Mouse (Mus musculus): ENCODE results near the gene Plekhh2. TPM values are rescaled to one million over a fixed set of nuclear protein-coding genes. Genes with fewer than 3 reads are reported as not detected.

Gene Plekhh2
- total and polyA plus RNA-seq, 3 experiments = 0.04 TPM; not detected in 2

- TF ChIP-seq ETS1 (IDR thresholded peaks at IDR 0.05; ENCODE audit: low read depth, low read length) = peak; percentile 51; the same call in 1 of the 2 replicates
- no peak for TF ChIP-seq MAX (IDR thresholded peaks at IDR 0.05; ENCODE audit: low read length)
- no peak for TF ChIP-seq POLR2A (IDR thresholded peaks at IDR 0.05; ENCODE audit: control insufficient read depth in 1 of 2, insufficient read depth in 1 of 2, low read depth in 1 of 2, low read length in 2 of 2, poor library complexity in 1 of 2)
- TF ChIP-seq EP300 (IDR thresholded peaks at IDR 0.05; ENCODE audit: low read depth in 1 of 2, low read length in 2 of 2) = peak; percentile 84 to 86
- TF ChIP-seq ZMIZ1 (IDR thresholded peaks at IDR 0.05; ENCODE audit: low read depth, low read length) = no peak
- TF ChIP-seq UBTF (IDR thresholded peaks at IDR 0.05; ENCODE audit: borderline replicate concordance, insufficient read depth, low read depth, low read length) = no peak
- no peak for TF ChIP-seq MXI1 (IDR thresholded peaks at IDR 0.05; ENCODE audit: low read depth, low read length)
- peak; percentile 43; the same call in 1 of the 2 replicates for TF ChIP-seq SIN3A (IDR thresholded peaks at IDR 0.05; ENCODE audit: low read length)
- TF ChIP-seq TCF12 (IDR thresholded peaks at IDR 0.05; ENCODE audit: low read depth, low read length) = peak; percentile 76
- no peak for TF ChIP-seq POLR2AphosphoS2 (IDR thresholded peaks at IDR 0.05; ENCODE audit: low read length)
- no peak for TF ChIP-seq POLR2AphosphoS5 (IDR thresholded peaks at IDR 0.05; ENCODE audit: borderline replicate concordance, low read depth, low read length)
- 0 out of 2 replicates have a peak, but pooled peaks have one; percentile 41 for TF ChIP-seq MYC (IDR thresholded peaks at IDR 0.05; ENCODE audit: low read depth, low read length)
- TF ChIP-seq MEF2A (IDR thresholded peaks at IDR 0.05; ENCODE audit: extremely low read depth, insufficient replicate concordance, low read depth, low read length, poor library complexity, severe bottlenecking) = no peak
- peak; percentile 89 for TF ChIP-seq RCOR1 (IDR thresholded peaks at IDR 0.05; ENCODE audit: low read depth, low read length)
- TF ChIP-seq MAFK (IDR thresholded peaks at IDR 0.05; ENCODE audit: borderline replicate concordance, low read depth, low read length) = no peak
- TF ChIP-seq GATA1 (IDR thresholded peaks at IDR 0.05; ENCODE audit: low read depth, low read length) = peak; percentile 81
- TF ChIP-seq HCFC1 (IDR thresholded peaks at IDR 0.05; ENCODE audit: low read depth, low read length) = no peak
- no peak for TF ChIP-seq GABPA (IDR thresholded peaks at IDR 0.05; ENCODE audit: low read depth, low read length)
- TF ChIP-seq TAL1 (IDR thresholded peaks at IDR 0.05; ENCODE audit: low read length) = peak; percentile 57
- peak; percentile 76 for TF ChIP-seq MYB (IDR thresholded peaks at IDR 0.05; ENCODE audit: low read depth, low read length)
- H3K9me3 ChIP-seq (replicated peaks; ENCODE audit: insufficient read depth, low read length) = no peaks in the 10 kb centered on the region
- no peaks in the 10 kb centered on the region for H3K27me3 ChIP-seq (ENCODE audit: control insufficient read depth in 1 of 2, insufficient read depth in 2 of 2, low read length in 2 of 2)
- H3K9ac ChIP-seq (ENCODE audit: control insufficient read depth, low read depth, low read length, poor library complexity, severe bottlenecking) = no peak overlapping the region
- peaks cover 13% of the 10 kb centered on the region in 2 experiments for H3K4me1 ChIP-seq (ENCODE audit: control insufficient read depth in 1 of 2, insufficient read depth in 2 of 2, low read length in 2 of 2)
- H3K4me3 ChIP-seq (ENCODE audit: control insufficient read depth in 1 of 2, insufficient read depth in 1 of 2, low read depth in 2 of 2, low read length in 2 of 2) = no peak overlapping the region
- peak; percentile 73 for DNase-seq (ENCODE audit: low read depth, low spot score)
- peak overlapping the region; percentile 19 for H3K27ac ChIP-seq (ENCODE audit: control insufficient read depth, low read depth, low read length)
- no peaks in the 10 kb centered on the region for H3K79me2 ChIP-seq (ENCODE audit: control insufficient read depth, insufficient read depth, low read length, poor library complexity)
- peaks cover 0 to 12% of the 10 kb centered on the region in 2 experiments; a peak in 2 of 4 replicates for H3K36me3 ChIP-seq (ENCODE audit: control insufficient read depth in 1 of 2, insufficient read depth in 2 of 2, low read length in 2 of 2)
Measured at GRCm38 (mm10) chr17:84644292-84645050, 132.8 kb downstream of the Plekhh2 start.

Measured in MEL (cell line).